Mouse (Mus musculus): Measurements from ENCODE around the gene Qrfp. TPM values are rescaled to one million over a fixed set of nuclear protein-coding genes. Genes with fewer than 3 reads are reported as not detected.

The Qrfp gene
- polyA plus RNA-seq, 1 experiment, result not detected

DNA sequence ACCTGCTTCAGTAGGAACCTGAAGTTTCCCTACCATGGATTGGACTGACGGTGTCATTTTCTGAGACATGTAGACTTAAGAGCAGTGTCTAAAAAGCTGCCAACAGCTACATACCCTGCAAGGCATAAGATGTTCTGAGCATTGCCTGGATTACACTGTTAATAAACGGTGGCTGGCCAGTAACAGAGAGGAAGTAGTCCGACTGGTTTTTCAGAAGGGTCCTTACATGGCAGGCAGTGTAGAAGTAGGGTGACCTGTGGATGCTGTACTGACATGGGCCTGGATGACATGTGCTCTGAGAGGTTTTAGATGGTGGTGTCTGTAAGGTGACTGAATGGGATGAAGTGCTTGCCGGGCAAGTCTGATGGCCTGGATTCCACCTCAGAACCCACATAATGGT lies 42.6 kb downstream of the Qrfp start:
- H3K4me3 ChIP-seq (ENCODE audit: insufficient read depth, low read depth, low read length), result no peak overlapping the region
- H3K4me1 ChIP-seq (ENCODE audit: control insufficient read depth, insufficient read depth, insufficient read length, low read length), result peaks cover 49% of the 10 kb centered on the region
- no peak overlapping the region; the same call in 1 of the 2 replicates for H3K27ac ChIP-seq (replicated peaks; ENCODE audit: low read depth, low read length)

DNA sequence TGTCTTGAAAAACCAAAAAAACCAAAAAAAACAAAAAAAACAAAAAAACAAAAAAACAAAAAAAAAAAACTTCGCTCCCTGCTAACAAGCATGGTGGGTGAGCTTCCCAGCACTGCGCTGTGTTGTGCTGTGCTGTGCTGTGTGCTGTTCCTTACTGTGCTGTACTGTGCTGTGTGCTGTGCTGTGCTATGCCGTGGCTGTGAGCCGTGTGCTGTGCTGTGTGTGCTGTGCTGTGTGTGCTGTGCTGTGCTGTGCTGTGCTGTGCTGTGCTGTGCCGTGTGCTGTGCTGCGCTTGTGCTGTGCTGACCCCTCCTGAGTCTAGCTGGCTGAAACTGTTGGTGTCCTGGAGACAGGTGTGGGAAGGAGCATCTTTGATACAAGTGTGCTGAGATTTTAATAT lies 43.3 kb downstream of the Qrfp start:
- H3K4me3 ChIP-seq (ENCODE audit: insufficient read depth, low read depth, low read length), result no peak overlapping the region

DNA sequence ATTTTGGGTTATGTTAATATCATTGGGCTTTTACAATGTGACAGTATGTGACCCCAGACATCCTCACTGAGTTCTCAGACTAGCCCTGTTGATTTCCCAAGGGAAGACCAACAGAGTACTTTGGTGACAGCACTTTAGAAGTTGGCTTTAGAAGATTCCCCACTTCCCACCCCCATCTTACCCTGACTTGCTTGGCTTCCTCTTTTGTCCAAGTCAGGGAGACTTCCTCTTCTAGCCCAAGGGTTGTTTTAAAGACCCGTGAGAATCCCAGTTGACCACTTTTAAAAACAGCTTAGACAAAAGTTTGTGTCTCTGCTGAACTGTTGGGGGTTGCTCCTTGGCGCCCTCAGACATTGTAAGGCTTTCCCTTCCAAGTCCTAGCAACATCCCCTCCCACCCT lies 47.1 kb downstream of the Qrfp start:
- Histone ChIP-seq H3K4me1 (ENCODE audit: control insufficient read depth, insufficient read depth, insufficient read length, low read length) (peaks cover 45% of the 10 kb centered on the region), H3K4me3 (ENCODE audit: insufficient read depth, low read depth, low read length) (no peak overlapping the region), H3K27ac (replicated peaks; ENCODE audit: low read depth, low read length) (peak overlapping the region; percentile 52)

More for the DNA sequence above, 43.3 kb downstream of the Qrfp start:
- Histone ChIP-seq H3K4me1 (ENCODE audit: control insufficient read depth, insufficient read depth, insufficient read length, low read length) (peaks cover 53% of the 10 kb centered on the region), H3K27ac (replicated peaks; ENCODE audit: low read depth, low read length) (peak overlapping the region; percentile 40; the same call in 1 of the 2 replicates)

DNA sequence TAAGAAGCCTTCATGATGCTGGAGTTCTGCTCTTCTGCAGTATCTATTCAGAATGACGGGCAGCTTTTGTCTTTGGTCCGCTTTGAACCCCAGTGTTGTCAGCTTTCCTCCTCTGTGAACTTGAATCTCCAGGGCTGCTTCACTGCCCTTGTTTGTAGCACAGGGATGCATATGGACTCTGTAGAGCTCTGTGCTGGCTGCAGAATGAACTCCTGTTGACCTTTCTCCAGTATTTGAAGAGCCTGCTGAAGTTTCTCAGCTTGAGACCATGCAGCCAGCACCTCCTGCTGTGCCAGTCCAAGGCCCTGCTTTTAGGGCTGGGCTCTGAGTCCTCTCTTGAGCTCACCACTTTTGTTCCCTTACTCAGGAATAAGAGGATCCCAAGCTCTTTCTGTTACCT lies 47.5 kb downstream of the Qrfp start:
- no peak overlapping the region for H3K4me3 ChIP-seq (ENCODE audit: insufficient read depth, low read depth, low read length)
- peaks cover 41% of the 10 kb centered on the region for H3K4me1 ChIP-seq (ENCODE audit: control insufficient read depth, insufficient read depth, insufficient read length, low read length)
- peak overlapping the region; percentile 52 for H3K27ac ChIP-seq (replicated peaks; ENCODE audit: low read depth, low read length)

DNA sequence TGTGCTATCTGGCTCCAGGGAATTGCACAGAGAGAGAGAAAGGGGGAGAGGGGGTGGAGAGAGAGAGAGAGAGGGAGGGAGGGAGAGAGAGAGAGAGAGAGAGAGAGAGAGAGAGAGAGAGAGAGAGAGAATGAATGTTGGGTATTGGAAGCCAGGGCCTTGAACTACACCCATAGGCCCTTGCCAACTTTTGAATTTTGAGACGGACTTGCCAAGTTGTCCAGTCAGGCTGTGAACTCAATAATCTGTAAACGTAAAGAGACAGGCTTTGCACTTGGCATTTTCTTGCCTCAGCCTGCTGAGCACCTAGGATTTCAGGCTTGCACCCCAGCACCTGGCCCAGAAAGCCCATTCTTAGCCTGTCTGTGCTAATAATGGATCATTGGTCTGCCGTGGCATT lies 48.2 kb downstream of the Qrfp start:
- peaks cover 35% of the 10 kb centered on the region for H3K4me1 ChIP-seq (ENCODE audit: control insufficient read depth, insufficient read depth, insufficient read length, low read length)
- peak overlapping the region; percentile 94 for H3K27ac ChIP-seq (replicated peaks; ENCODE audit: low read depth, low read length)
- peak overlapping the region; percentile 96 for H3K4me3 ChIP-seq (ENCODE audit: insufficient read depth, low read depth, low read length)

DNA sequence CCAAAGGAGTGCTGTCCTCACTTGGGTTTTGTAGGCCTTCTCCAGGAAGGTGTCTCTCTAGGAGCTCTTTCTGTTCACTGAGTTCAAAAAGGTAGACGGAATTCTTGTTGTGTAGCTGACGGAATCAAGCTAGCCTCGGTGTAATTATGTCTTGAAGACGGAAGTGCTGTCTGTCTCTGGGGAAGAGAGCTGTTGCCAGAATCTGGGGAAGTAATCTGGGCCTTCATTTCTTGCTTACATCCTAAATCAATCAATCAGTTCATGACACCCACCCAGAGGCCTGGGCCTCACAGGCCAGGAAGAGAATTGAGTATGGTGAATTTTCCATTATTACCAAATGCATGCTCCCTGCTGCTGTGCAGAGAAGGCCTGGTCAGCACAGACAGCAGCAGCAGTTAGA lies 48.8 kb downstream of the Qrfp start:
- Histone ChIP-seq H3K4me3 (ENCODE audit: insufficient read depth, low read depth, low read length) (peak overlapping the region; percentile 96), H3K4me1 (ENCODE audit: control insufficient read depth, insufficient read depth, insufficient read length, low read length) (peaks cover 33% of the 10 kb centered on the region), H3K27ac (replicated peaks; ENCODE audit: low read depth, low read length) (peak overlapping the region; percentile 94)

DNA sequence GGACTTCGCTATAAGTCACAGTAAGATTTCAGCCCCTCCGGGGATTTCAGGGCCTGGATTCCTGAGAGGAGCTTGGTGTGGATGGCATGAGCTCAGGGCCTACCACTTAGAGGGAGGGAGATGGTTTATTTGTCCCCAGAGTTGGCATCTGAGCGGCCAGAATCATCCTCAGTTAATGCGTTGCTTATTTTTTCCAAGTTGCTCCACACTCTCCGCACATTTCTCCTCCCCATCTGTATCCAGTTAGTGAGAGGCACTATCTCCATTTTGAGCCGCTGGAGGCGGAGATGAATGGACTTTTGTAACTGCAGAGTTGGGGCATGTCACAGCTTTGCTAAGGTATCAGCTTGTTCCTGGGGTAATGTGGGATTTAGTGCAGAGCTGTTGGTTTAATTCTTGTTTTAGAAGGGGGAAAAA lies 49.3 kb downstream of the Qrfp start:
- peaks cover 33% of the 10 kb centered on the region for H3K4me1 ChIP-seq (ENCODE audit: control insufficient read depth, insufficient read depth, insufficient read length, low read length)
- H3K27ac ChIP-seq (replicated peaks; ENCODE audit: low read depth, low read length), result peak overlapping the region; percentile 94
- peak overlapping the region; percentile 96 for H3K4me3 ChIP-seq (ENCODE audit: insufficient read depth, low read depth, low read length)

DNA sequence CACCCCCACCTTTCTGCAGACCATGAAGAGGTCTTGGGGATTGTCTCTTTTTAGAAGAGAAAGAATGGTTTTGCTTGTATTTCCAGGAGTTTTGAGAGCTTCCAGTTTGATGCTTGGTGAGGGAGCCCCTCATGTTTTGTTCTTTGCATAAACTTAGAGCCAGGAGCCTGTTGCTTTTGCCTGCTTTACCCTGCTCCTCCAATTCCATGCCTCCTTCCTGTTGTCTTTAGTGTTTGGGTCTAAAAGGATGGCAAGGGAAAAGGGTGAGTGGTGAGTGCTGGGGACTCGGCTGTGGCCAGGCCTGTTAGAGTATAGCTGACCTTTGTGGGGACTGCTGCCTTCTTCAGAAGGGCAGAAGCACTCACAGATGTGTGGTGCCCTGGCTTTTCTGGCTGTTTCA lies 49.9 kb downstream of the Qrfp start:
- peaks cover 33% of the 10 kb centered on the region for H3K4me1 ChIP-seq (ENCODE audit: control insufficient read depth, insufficient read depth, insufficient read length, low read length)
- H3K27ac ChIP-seq (replicated peaks; ENCODE audit: low read depth, low read length), result peak overlapping the region; percentile 94
- peak overlapping the region; percentile 96 for H3K4me3 ChIP-seq (ENCODE audit: insufficient read depth, low read depth, low read length)

DNA sequence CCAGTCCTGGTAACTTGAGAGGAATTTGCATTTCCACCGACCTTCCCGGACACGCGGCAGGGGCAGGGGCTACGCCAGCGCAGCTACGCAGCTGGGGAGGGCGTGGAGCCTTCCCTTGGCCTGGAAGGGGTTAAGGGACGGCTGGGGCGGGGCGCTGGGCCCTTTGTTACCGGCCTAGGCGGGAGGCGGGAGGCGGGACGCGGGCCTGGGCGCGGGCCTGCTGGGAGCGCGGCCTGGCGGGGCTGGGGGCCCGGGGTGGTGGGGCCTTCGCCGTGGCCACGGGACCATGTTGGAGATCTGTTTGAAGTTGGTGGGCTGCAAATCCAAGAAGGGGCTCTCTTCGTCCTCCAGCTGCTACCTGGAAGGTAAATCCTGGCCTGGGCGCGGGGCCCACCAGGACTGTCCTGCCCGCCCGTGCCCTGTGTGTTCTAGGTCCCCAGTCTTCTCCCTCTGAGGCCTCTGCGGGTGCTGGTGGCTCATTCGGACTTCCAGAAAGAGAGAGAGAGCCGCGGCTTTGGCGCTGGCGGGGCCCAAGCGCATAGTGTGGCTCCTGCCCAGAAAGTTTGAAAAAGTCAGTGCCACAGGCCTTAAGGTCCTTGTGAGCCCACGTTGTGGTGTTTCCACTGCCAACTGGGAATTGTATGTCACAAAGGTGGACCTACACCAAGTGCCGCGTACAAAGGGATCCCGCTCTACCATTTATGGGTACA lies 50.5 kb downstream of the Qrfp start:
- Histone ChIP-seq H3K4me3 (ENCODE audit: insufficient read depth, low read depth, low read length) (peak overlapping the region; percentile 96), H3K27ac (replicated peaks; ENCODE audit: low read depth, low read length) (peak overlapping the region; percentile 94), H3K4me1 (ENCODE audit: control insufficient read depth, insufficient read depth, insufficient read length, low read length) (peaks cover 33% of the 10 kb centered on the region)

DNA sequence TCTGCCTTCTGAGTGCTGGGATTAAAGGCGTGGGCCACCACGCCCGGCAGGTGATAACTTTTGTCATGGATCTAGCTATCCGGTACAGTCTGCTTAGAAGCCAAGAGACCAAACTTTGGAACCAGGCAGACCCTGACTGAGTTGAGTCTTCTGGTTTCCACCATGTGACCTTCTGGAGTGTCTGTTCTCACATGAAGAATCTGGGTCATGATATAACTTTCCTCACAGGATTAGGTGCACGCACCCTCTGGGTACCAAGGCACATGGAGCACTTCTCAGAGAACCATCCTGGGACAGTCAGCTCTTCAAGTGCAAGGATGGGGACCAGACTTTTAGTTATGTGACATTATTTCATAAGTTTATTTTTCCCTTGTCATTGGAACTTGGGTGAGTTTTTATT lies 51.4 kb downstream of the Qrfp start:
- peaks cover 31% of the 10 kb centered on the region for H3K4me1 ChIP-seq (ENCODE audit: control insufficient read depth, insufficient read depth, insufficient read length, low read length)
- peak overlapping the region; percentile 66; the same call in 1 of the 2 replicates for H3K4me3 ChIP-seq (ENCODE audit: insufficient read depth, low read depth, low read length)

DNA sequence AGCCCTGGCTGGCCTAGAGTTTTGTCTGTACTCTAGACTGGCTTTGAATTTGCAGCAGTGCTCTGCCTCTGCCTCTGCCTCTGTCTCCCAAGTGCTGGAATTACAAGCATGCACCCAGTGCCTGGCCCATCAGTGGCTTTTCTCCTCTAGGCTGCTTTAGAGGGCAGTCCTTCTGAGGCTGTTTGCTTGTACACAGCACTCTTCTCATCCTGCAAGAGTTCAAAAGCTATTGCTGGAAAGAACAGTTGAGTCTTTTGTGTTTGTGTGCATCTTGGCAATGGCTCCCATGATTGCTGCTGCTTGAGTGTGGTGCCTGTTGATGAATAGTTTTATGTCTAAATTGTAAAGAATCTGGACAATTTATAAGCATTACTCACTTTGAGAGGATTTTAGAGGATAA lies 52.9 kb downstream of the Qrfp start:
- Histone ChIP-seq H3K27ac (replicated peaks; ENCODE audit: low read depth, low read length) (no peak overlapping the region), H3K4me3 (ENCODE audit: insufficient read depth, low read depth, low read length) (no peak overlapping the region), H3K4me1 (ENCODE audit: control insufficient read depth, insufficient read depth, insufficient read length, low read length) (peaks cover 21% of the 10 kb centered on the region)

More for the DNA sequence above, 51.4 kb downstream of the Qrfp start:
- H3K27ac ChIP-seq (replicated peaks; ENCODE audit: low read depth, low read length), result peak overlapping the region; percentile 72

Other genes starting within 250 kb of the Qrfp start
- 14.2 and 17.0 TPM in 2 replicates for gene Fubp3, start 237.9 kb downstream of the Qrfp start, polyA plus RNA-seq (2012; ENCODE audit: insufficient read depth, insufficient read length, missing spikeins)
- gene Prdm12, start 170.5 kb downstream of the Qrfp start, polyA plus RNA-seq (2012; ENCODE audit: insufficient read depth, insufficient read length, missing spikeins), result not detected in 2 replicates
- gene Exosc2, start 139.9 kb downstream of the Qrfp start, polyA plus RNA-seq (2012; ENCODE audit: insufficient read depth, insufficient read length, missing spikeins), result 8.3 and 9.2 TPM in 2 replicates
- gene Abl1, start 122.2 kb downstream of the Qrfp start, polyA plus RNA-seq (2012; ENCODE audit: insufficient read depth, insufficient read length, missing spikeins), result 9.7 and 11.9 TPM in 2 replicates
- not detected in 2 replicates for gene Fibcd1, start 35.4 kb upstream of the Qrfp start, polyA plus RNA-seq (2012; ENCODE audit: insufficient read depth, insufficient read length, missing spikeins)
- 2.4 and 3.7 TPM in 2 replicates for gene Lamc3, start 76.7 kb upstream of the Qrfp start, polyA plus RNA-seq (2012; ENCODE audit: insufficient read depth, insufficient read length, missing spikeins)
- 1.4 and 4.4 TPM in 2 replicates for gene Aif1l, start 139.6 kb upstream of the Qrfp start, polyA plus RNA-seq (2012; ENCODE audit: insufficient read depth, insufficient read length, missing spikeins)
- gene Nup214, start 163.9 kb upstream of the Qrfp start, polyA plus RNA-seq (2012; ENCODE audit: insufficient read depth, insufficient read length, missing spikeins), result 12.0 and 16.9 TPM in 2 replicates

Data from brown adipose tissue, adult 24 weeks (tissue).